Mouse (Mus musculus) monocyte, adult 5-6 weeks (primary cell): ENCODE results near the gene Tubb4a. TPM values are rescaled to one million over a fixed set of nuclear protein-coding genes. Genes with fewer than 3 reads are reported as not detected.
"Not testable (repeated sequence)": the region's sequence is repeated elsewhere in the genome, so short reads cannot be mapped to it uniquely, and the experiment has no call there.

ENCODE experiments used
- ATAC-seq: fragments of 153-309, 156-312 bp; replicated peaks from 2 replicates; pipeline ENCODE4 v1.8.0; 2017; ENCODE audit warnings: mild to moderate bottlenecking; ENCODE audit not compliant: low TSS enrichment, insufficient number of reproducible peaks, severe bottlenecking, poor library complexity, low FRiP score
- total RNA-seq: library from RNA; stranded (forward); fragments of 200-1000, 200-491, 200-594 nt; gene quantifications from 3 replicates; pipeline ENCODE4 v1.2.3, GENCODE M21; 2017

Tubb4a gene
- total RNA-seq, 1 experiment from 2014 or later = not detected

- no peak for ATAC-seq
Observed at GRCm38 (mm10) chr17:57062548-57062947, 25.0 kb downstream of the Tubb4a start.

GRCm38 (mm10) chr17:57062011-57062521 lies 25.5 kb downstream of the Tubb4a start:
- no peak for ATAC-seq

GRCm38 (mm10) chr17:57061069-57061468 lies 26.5 kb downstream of the Tubb4a start:
- no peak for ATAC-seq

GRCm38 (mm10) chr17:57060231-57060801 lies 27.3 kb downstream of the Tubb4a start:
- peak; percentile 91 for ATAC-seq

GRCm38 (mm10) chr17:57059486-57059977 lies 28.1 kb downstream of the Tubb4a start, which contains the start of gene Slc25a23:
Slc25a23 (minus strand) TSS chr17:57059863.
- no peak for ATAC-seq

GRCm38 (mm10) chr17:57058891-57059485 lies 28.6 kb downstream of the Tubb4a start, which contains the start of gene Crb3:
Crb3 (plus strand) TSS chr17:57059105.
- no peak for ATAC-seq

GRCm38 (mm10) chr17:57056246-57056645 lies 31.3 kb downstream of the Tubb4a start:
- no peak for ATAC-seq

- not testable (repeated sequence) for ATAC-seq
Observed at GRCm38 (mm10) chr17:57051679-57052078, 35.9 kb downstream of the Tubb4a start.

- no peak for ATAC-seq
Observed at GRCm38 (mm10) chr17:57048816-57049215, 38.8 kb downstream of the Tubb4a start.

- ATAC-seq = no peak
Observed at GRCm38 (mm10) chr17:57047406-57047805, 40.2 kb downstream of the Tubb4a start.

- ATAC-seq = no peak
Observed at GRCm38 (mm10) chr17:57041554-57041953, 46.0 kb downstream of the Tubb4a start, which contains the start of gene Slc25a41. Slc25a41 (minus strand) TSS chr17:57041654.

GRCm38 (mm10) chr17:57038978-57039377 lies 48.6 kb downstream of the Tubb4a start:
- ATAC-seq = no peak

GRCm38 (mm10) chr17:57032854-57033253 lies 54.7 kb downstream of the Tubb4a start:
- no peak for ATAC-seq

- ATAC-seq = peak; percentile 88
Observed at GRCm38 (mm10) chr17:57031661-57032420, 55.7 kb downstream of the Tubb4a start.

- no peak for ATAC-seq
Observed at GRCm38 (mm10) chr17:57030931-57031660, 56.5 kb downstream of the Tubb4a start, which contains the start of gene Khsrp. Khsrp (minus strand) TSS chr17:57031522.
